Mouse (Mus musculus): ENCODE results near the gene Coa6.

DNA sequence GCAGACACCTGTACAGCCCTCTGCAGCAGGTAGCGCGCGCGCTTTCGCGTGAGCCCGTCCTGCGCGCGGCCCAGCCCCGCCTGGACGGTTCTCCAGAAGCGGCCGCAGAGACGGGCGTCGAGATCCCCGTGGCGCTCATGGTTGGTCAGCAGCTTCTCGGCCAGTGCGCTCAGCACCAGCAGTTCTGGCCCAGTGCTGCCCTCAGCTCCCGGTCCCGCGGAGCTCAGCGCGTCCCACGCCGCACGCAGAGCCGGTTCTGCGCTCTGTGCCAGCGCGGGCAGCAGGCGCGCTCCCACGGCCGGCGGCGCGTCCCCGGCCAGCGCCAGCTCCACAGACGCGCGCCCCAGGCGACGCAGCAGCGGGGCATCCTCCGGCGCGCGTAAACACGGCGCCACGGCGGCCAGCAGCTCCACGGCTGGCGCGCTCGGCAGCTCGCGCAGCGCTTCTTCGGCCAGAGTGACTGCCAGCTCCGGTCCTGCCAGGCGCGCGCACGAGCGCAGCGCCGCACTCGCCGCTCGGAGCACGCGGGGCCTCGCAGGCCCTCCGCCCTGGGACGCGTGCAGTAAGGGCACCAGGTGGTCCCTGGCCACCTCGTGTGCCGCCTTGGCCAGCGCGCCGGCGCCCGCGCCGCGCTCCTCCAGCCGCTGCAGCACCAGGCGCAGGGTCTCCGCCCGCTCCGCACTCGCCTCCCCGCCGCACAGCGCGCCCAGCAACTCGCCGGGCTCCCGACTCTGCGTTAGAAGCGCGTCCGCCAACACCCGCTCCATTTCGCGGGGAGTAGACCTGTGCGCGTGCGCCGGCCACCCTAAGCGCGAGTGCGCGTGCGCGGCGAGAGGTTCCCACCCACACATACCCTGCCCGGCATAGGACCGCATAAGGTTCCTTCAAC, 52.2 kb downstream of the Coa6 start, which contains the start of gene Tarbp1:
- TF ChIP-seq EP300 (IDR thresholded peaks at IDR 0.05; ENCODE audit: low read depth) (no peak), CTCF (IDR thresholded peaks at IDR 0.05; ENCODE audit: low read depth) (no peak)
